Mouse (Mus musculus) heart, embryonic 13.5 days (tissue): ENCODE data around the gene Amfr. TPM values are rescaled to one million over a fixed set of nuclear protein-coding genes. Genes with fewer than 3 reads are reported as not detected.

Experiments used
- ATAC-seq: fragments of 200-750 bp; cut with Nextera tagmentation; 2 replicates; pipeline ENCODE4 v1.8.0; 2017; ENCODE audit warnings: moderate TSS enrichment; ENCODE audit not compliant: insufficient number of reproducible peaks, low FRiP score, low TSS enrichment; ENCODE audit errors: extremely low read depth
- H3K27ac ChIP-seq: fragments of 300-500 bp; sonication (generic); replicated peaks from 2 replicates; pipeline ENCODE4 v1.5.1; 2015; ENCODE audit warnings: moderate library complexity, mild to moderate bottlenecking, inconsistent platforms
- H3K27me3 ChIP-seq: fragments of 300-500 bp; sonication (generic); replicated peaks from 2 replicates; pipeline ENCODE4 v1.6.1; 2015; ENCODE audit warnings: mild to moderate bottlenecking, inconsistent platforms
- H3K36me3 ChIP-seq: fragments of 300-500 bp; sonication (generic); 2 replicates; pipeline ENCODE4 v1.6.1; 2015; ENCODE audit warnings: mild to moderate bottlenecking, inconsistent platforms
- H3K4me1 ChIP-seq: fragments of 300-500 bp; sonication (generic); 2 replicates; pipeline ENCODE4 v1.6.1; 2015; ENCODE audit warnings: inconsistent platforms
- H3K4me2 ChIP-seq: fragments of 300-500 bp; sonication (generic); 2 replicates; pipeline ENCODE4 v1.6.1; 2015; ENCODE audit warnings: inconsistent platforms, mild to moderate bottlenecking, moderate library complexity
- H3K4me3 ChIP-seq: fragments of 300-500 bp; sonication (generic); 2 replicates; pipeline ENCODE4 v1.5.1; 2015; ENCODE audit warnings: moderate library complexity, mild to moderate bottlenecking, inconsistent platforms
- H3K9ac ChIP-seq: fragments of 300-500 bp; sonication (generic); 2 replicates; pipeline ENCODE4 v1.6.1; 2015; ENCODE audit warnings: inconsistent platforms, mild to moderate bottlenecking, moderate library complexity
- H3K9me3 ChIP-seq: fragments of 300-500 bp; sonication (generic); 2 replicates; pipeline ENCODE4 v1.6.1; 2016; ENCODE audit warnings: inconsistent platforms
- WGBS: fragments of 180-500 bp; shearing (Covaris S2); methylation state at CpG from one replicate; pipeline ENCODE4 v1.1.7; 2015; ENCODE audit warnings: mixed read lengths; 5-methylcytosine and 5-hydroxymethylcytosine counted together
- microRNA-seq: library from miRNA; unstranded; fragments of <30 nt; microRNA quantifications from one replicate; pipeline ENCODE4, GENCODE M21; 2016
- polyA plus RNA-seq: library from polyadenylated mRNA; unstranded; fragments of >200 nt; fragmentation: Nextera tagmentation; extraction: Ambion mirVana; gene quantifications from 2 replicates; pipeline ENCODE4 v1.2.1, GENCODE M21; 2015

Gene Amfr
- polyA plus RNA-seq, 1 experiment from 2014 or later = 41.8 TPM

- Histone ChIP-seq H3K4me2 (no peak overlapping the region), H3K27ac (no peak overlapping the region), H3K4me1 (peaks cover 25% of the 10 kb centered on the region), H3K9me3 (peaks cover 4% of the 10 kb centered on the region), H3K27me3 (no peaks in the 10 kb centered on the region), H3K9ac (no peak overlapping the region), H3K36me3 (no peaks in the 10 kb centered on the region), H3K4me3 (no peak overlapping the region)
- 48% methylated on average over 7 of the region's 7 CpGs for WGBS
- no peak for ATAC-seq
Observed at GRCm38 (mm10) chr8:93923897-93924334, 88.7 kb downstream of the Amfr start.

Small RNAs within 50 kb of the gene (microRNA-seq; reads per million reads assigned to microRNA genes)
- not detected for gene Gm24159

Other genes with a start within 250 kb of the Amfr start
- 9.2 and 13.2 TPM in 2 replicates for gene Gnao1, start 202.9 kb downstream of the Amfr start, polyA plus RNA-seq
- 73.6 and 74.6 TPM in 2 replicates for gene Nudt21, start 24.2 kb upstream of the Amfr start, polyA plus RNA-seq
- 9.2 TPM in 2 replicates for gene Ogfod1, start 24.4 kb upstream of the Amfr start, polyA plus RNA-seq
- 6.3 and 7.1 TPM in 2 replicates for gene Bbs2, start 86.1 kb upstream of the Amfr start, polyA plus RNA-seq
- not detected in 2 replicates for gene Mt4, start 124.4 kb upstream of the Amfr start, polyA plus RNA-seq
- gene Mt3, start 139.8 kb upstream of the Amfr start, polyA plus RNA-seq = 36.5 and 47.5 TPM in 2 replicates
- gene Mt2, start 159.8 kb upstream of the Amfr start, polyA plus RNA-seq = 27.9 and 61.6 TPM in 2 replicates
- gene Mt1, start 166.2 kb upstream of the Amfr start, polyA plus RNA-seq = 230 and 374 TPM in 2 replicates
- 58.0 and 65.9 TPM in 2 replicates for gene Nup93, start 201.7 kb upstream of the Amfr start, polyA plus RNA-seq